Mouse (Mus musculus) adrenal gland (tissue): ENCODE measurements around the gene Chat.

Source experiments
- intact Hi-C: fragments of 180-260 bp; cut with DNase I; formaldehyde crosslinking; loops from one replicate; pipeline ENCODE4 v1.15.1; 2025
- long read RNA-seq, 2 experiments: library from polyadenylated mRNA; unstranded; transcript quantifications; one replicate each; pipeline ENCODE4 v2.0.0; 2020; ENCODE audit warnings: borderline replicate concordance in 1 of 2; ENCODE audit not compliant: insufficient replicate concordance in 1 of 2

Gene Chat
- long read RNA-seq, experiment 1, result 0 reads
- long read RNA-seq, experiment 2, result 0 reads

DNA sequence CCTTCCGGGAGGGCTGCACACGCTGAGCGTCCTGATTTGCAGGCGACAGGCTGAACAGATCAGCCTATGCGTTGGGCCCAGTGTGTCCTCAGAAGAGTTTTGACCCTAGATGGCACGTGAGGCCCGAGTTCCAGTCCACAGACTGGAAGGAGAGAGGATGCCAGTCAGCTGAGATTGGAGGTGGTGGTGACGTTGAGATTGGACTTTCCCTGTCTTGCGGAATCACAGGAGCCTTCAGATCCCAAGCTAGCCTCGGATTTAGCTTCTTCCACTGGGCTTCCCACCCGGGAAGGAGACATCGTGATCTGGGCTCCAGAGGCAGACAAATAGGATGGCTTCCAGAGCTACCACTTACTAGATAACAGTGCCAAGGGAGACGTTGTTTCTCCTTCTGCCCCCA, at the start of gene Chat:
TSS of gene Chat (minus strand) at position 101 of the 400 bp plus-strand sequence.
- intact Hi-C loops, result no loop called here

DNA sequence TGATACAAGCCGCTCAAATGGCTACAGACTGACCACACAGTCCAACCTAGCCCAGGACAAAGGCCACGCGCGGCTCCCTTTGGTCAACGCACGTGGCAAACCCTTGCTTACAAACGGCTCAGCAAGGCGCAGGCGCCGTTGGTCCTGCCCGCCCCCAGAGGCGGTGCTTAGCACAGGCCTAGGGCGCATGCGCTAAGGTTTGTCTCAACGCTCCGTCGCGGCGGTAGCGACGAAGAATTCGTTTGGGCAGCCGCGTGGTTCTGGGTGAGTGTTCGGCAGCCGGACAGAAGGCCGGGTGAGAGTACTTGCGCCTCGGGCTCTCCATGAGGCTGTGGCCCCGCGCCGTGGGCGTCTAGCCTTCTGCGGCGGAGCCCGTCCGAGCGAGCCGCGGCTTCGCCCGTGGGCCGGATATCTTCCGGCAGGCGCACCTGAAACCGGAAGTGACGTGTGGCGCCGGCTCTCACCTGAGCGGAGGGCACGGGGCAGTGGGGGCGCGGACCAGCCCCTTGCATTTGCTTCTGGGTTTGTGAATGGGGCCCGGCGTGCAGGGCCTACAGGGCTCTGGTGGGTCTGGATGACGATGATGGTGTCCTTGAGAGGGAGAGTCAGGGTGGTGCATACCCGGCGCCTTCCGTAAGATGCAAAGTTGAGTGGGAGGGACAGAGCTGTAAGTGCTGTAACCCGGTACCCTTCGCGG, 47.7 kb upstream of the Chat start, which contains the start of gene Ercc6:
TSS of gene Ercc6 (plus strand) at position 186 of the 697 bp plus-strand sequence.
- intact Hi-C loops, result no loop called here

DNA sequence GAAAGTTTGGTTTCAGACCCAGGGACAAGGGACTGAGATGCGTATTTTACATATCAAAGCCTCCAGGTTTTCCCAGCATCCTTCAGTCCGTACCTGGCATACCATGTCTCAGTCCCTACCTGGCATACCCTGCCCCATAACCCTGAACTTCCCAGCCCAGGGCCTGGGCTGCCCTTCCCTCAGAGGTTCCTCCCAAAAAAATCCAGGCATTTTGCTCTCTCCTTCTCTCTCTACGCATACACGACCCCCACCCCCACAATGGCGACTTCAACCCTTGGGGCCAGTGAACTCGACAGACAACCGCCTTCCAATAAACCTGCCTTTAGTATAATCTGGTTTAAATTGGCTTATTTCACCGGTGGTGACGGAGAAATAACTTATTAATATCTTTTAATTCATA, 47.1 kb upstream of the Chat start:
- intact Hi-C loops, result no loop called here

DNA sequence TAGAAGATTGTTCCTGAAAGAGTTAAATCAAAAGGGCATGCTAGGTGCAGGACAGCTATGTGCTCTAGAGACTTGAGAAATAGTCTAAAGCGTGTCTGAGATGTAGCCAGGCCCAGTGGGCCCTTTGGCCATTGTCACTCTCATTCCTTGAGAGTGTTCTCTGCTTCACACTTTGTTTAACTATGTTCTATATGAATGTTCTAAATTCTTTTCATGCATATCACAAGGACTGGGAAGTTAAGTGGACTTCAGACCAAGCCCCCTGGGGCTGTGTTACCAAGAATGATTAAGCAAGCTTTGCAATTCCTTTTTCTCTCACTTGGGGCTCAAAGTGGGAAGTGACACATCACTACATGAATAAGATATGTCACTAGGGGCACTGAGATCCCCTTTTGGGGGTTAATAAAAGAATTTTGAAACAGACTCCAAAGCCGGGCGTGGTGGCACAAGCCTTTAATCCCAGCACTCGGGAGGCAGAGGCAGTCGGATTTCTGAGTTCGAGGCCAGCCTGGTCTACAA, 43.7 kb upstream of the Chat start:
- intact Hi-C loops, result no loop called here

DNA sequence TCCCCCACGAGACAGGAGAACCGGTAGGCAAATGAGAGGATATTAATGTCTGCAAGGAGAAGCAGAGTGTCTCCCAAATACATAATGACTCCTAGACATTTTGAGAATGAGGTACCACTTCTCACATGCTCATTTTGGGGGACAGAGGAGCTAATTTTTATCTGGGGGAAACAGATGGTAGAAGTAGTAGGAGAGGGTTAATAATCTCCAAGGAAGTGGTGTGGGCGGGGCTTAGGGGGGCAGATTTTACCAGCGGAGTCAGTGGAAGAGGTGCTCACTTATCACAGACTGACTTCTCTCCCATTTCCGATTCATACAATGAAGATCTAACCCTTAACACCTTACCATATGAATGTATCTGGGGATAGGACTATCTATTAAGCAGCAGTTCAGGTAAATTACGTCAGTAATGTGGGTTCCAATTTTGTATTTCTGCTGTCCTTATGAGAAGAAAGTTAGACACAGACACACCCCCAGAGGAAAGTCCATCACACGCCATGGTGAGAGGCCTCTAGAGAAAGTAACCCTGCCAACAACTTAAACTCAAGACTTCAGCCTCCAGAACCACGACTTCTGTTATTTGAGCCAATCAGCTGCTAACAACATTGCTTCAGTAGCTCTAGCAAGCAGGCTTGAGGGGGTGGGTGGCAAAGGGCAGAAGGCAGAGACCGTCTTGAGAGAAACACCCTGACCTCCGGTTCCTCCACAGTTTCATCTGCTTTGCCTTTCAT, 42.5 kb upstream of the Chat start:
- intact Hi-C loops, result no loop called here

DNA sequence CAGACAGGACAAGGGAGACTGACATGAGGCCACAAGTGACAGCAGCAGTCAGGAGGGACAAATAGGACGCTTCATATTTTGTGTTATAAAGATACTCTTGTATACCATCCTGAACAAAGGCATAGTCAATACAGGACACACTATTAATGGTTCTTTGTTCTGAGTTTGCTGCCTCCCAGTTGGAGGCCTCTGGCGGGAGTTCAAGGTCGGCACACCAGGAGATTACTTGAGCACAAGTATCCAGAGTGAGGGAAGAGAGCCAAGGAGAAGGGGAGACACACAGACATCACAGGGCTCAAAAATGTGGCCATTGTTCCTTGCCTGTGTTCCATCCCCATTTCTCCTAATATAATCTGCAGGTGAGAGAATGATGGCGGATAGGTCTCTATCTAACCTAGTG, 41.4 kb upstream of the Chat start:
- intact Hi-C loops, result no loop called here

DNA sequence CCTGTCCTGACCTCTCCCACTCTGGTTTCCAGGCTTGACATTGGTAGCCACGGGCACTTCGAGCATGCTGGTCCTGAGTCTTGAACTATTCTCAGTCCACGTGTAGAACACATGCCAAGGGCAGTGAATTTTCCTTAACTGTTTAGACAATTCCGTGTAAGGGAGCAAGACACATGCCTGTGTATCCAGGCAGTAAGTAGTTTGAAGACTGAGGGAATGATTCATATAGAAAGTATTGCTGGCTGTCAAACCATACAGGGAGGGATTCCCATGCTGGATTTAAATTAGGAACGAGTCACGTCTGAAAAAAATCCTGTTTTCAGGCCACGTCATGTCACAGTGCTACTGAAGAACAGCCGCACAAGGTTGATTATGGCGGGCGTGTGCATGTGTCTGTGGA, 40.5 kb upstream of the Chat start:
- intact Hi-C loops, result no loop called here

DNA sequence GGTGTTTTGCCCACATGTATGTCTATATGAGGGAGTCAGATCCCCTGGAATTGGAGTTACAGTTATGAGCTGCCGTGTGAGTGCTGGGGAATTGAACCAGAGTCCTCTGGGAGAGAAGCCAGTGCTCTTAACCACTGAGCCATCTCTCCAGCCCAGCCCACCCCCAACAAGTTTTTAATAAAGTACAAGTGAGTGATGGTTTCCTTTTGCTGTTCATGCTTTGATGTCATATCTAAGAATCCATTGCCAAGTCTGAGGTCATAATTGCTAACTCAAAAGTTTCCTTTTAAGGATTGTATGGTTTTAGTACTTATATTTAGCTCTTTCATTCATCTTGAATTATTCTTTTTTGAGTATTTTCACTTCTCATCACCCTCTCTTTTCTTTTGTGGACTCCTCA, 38.1 kb upstream of the Chat start:
- intact Hi-C loops, result no loop called here

DNA sequence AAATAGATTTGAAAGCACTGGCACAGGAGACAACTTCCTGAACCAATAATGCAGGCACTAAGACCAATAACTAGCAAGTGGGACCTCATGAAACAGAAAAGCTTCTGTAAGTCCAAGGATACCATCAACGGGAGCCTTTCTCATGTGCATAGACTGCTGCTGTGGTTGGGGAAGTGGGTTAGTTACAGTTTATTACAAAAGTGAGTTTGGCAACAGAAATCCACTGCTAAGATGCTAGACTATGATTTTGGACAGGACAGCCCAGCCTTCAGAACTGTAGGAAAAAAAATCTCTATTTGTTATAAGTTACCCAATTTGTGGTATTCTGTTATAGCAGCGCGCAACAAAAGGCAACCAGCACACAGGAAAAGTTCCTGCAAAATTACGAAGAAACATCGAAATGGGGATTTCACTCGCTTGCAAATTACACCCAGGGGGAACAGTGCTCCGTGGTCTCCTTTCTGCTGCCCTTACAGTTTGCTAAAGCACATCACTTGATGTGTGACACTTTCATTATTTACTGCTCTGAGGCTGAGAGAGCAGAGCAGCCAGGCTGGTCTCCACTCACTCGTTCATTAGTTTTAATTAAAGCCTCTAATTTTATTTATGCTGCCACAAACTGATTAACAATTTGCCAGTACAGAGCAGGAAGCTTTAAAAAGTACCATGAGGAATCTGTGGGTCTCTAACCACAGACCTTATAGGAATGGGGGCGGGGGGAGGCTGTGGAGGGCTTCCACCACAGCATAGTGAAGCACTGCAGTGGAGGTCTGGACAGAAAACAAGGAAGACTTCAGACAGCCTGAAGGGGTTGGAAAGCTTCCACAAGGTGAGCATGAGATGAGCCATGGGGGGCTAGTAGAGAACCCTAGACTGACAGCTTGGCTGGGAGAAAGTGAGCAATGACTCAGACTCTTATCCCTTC, 37.2 kb upstream of the Chat start:
- intact Hi-C loops, result no loop called here

DNA sequence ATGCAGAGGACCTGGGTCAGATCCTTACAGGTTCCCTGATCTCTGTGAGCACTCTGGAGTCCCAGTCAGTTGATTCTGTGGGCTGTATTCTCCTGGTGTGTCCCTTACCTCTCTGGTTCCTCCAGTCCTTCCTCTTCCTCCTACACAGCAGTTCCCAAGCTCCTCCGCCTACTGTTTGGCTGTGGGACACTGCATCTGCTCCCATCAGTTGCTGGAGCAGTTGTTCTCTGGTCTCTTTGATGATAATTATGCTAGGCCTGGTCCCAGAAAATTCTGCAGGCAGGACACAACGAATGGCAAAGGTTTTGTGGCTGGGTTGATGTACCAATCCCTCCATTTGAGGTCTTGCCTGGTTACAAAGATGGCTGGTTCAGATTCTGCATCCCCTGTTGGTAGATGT, 35.5 kb upstream of the Chat start:
- intact Hi-C loops, result no loop called here

DNA sequence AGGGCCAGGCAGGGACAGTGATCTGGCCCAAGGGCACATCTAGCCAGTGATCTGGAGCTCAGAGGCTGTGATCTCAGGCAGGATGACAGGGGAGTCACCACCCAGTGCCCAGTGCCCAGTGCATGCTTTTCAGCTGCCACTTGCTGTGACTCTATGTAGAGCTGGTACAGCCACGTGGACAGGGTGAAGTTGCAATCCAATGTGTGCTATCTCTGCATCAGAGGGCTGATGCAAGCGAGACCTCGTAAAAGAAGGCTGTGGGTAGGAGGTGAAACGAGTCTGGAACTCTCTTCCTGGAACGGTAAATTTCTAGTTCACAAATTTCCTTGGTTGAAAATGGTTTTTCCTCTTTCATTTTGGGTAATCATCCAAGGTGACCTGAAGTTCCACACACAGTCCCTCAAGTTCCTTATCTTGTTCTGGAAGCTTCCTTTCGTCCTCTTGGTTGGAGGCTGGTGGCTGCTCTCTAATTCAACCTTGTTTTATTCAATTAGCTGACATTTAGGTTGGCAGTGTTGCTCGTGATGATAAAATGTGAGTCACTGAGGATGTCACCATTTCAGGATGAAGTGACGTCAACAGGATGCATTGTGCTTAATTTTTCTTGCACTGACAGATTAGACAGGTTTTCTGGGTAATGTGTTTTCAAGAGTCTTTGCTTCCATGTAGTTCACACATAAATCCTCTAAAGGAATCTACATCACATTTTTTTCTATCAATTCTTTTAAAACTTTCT, 30.5 kb upstream of the Chat start:
- intact Hi-C loops, result no loop called here

DNA sequence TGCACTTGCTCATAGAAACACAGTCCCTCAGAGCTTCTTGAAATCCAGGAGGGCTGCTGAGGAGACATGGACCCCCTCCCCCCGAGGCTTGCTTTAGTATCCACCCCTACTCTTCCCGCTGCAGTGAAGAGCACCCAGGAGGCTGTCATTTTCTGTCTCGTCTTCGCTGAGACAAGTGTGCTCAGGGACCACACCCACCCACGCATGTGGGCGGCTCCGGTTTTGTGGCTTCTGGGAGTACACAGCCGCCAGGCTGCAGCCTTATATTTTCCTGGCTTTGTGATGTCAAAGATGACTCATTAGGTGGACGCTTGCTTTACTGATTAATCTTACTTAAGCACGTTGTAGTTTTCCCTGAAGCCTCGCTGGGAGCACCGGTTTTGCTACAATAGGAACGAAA, 26.7 kb upstream of the Chat start:
- intact Hi-C loops, result no loop called here

DNA sequence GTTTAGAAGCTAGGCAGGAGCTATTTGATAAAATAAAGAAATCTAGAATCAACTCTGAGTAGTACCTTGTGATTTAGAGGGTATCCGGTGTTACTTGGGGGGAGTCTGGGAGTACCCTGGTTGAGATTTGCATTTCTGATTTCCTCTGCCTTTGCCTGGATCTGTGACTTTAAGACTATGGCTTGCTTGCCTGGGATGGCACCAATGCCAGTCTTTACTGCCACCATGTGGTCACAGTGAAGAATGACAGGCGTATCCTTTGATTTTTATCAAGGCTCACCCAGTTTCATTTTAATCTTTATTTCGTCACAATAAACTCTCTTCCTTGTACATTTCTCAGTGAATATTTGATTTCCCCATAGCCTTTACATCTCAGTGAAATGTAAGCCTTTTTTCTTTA, 16.3 kb upstream of the Chat start:
- intact Hi-C loops, result no loop called here

DNA sequence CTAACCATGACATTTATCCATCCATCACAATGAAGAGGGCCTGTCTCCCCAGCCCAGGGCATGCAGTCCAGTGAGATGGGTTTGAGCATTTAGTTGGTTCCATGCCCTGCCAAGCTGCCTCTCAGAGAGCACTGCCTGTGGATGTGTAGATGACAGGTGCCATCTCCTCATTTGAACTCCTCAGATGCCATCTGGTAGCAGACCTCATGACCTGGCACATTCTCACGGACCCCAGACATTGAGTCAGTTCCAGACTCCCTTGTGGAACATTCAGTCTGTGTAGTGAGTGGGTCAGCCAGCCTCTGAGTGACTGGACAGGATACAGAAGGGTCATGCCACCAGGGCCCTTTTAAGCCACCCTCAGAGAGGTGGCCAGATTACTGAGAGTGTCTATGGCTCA, 11.8 kb upstream of the Chat start:
- intact Hi-C loops, result no loop called here

DNA sequence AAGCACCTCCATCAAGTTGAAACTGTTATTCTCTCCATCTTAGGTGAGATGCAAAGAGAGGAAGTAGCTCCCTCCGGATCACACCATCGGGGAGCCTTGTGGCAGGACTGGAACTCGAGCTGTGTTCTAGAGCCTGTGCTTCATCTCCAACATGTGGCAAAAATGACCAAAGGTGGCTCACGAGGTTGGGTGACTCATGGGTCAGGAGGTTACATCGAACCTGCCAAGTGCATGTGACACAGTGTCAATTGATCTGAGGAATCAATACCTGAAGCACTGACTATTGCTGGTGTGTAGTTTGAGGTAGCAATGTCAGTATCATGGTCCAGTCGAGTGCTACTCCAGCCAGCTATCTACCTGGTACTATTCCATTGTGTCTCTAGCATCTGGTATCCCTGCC, 10.8 kb upstream of the Chat start:
- intact Hi-C loops, result no loop called here

DNA sequence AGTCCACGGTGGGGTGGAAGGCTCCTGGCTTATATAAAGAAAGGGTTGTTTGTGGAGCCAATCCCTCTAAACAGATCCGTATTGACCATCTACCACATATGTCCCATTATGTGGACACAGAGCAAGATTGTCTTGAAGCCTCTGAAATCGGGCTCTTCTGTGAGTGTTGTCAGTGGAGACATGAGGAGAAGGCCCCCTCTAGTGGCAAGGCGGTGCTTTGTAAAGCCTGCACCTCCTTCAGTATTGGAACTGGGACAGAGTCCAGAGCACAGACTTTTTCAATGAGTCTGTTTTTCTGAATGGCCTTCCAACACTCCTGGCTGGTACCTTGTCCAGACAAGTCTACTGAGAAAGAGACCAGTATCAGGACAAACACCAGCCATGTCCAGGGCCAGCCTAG, 7.2 kb upstream of the Chat start:
- intact Hi-C loops, result loop anchor here (5.0 kb wide), 2 partner anchors 161 to 241 kb away; no protein-coding TSS in a partner anchor

DNA sequence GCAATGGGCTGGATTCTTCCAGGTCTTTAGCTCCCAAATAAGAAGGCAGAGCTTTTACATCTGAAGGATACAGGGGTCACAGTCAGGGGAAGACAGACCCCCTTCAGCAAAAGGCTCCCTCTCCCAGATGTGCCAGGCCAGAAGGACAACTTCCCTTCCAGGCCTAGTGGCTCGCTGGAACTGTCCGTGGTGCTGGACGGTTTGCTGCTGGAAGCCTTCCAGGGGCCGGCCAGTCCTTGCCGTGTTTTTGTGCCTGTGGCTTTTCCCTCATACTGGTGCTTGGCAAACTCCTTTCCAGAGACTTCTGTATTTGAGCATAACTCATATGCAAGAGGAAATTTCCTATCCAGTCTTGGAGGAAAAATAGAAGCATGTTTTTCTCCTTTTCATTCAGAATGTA, 1.8 kb upstream of the Chat start:
- intact Hi-C loops, result no loop called here

DNA sequence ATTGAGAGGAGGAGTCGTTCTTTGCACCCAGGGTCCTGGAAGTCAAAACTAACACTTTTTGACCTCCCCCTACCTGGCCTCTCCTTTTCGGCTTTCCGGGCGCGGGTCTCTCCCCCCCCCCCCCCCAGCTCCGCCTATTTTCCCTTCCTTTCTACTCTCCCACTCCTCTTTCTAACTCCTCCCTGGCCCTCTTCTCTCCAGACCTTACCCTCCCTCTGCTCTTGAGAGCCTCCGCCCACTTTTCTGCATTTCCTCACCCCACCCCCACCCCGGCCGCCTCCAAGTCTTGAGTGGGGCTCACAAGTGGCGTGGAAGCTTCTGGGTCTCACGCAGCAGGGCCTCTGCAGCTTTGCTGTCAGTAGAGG, 301 bp downstream of the Chat start:
- intact Hi-C loops, result no loop called here

DNA sequence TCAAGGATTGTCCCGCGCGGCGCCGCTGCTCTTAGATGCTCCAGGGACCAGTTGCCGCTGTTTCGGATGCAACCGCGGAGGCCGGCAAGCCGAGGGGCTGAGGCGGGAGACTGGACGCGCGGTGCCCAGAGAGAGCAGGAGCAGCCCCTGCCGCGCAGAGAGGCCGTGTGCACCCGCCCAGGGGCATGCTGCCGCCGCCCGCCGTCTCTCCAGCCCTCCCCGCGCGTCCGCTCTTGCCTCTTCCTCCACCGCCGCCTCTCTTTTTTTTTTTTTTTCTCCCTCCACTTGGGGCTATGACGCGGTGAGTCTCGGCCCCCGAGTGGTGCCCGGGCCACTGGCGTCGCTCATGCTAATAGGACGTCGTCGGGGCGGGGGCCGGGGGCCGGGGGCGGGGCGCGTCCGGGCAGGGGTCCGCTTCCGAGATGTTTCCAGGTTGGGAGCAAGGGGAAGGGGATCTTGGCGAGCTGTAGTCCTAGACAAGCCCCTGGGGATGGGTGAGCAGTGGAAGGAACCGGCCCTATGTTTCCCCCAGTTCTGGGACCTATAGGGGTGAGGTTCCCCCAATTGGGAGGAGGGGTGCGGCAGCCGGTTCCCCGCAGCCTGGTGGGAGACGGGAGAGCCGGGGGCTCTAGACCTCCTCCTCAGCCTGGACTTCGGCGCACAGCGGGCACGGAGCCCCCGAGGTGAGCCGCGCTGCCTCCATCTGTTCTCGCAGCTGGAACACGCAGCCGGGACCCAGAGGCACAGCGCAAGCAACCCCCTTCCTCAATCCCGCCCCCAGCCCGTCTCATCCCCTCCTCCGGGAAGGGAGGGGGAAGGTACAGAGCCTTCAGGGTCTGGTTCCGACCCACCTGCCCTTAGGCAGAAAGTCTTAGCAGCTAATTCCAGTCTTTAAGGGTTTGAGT, 936 bp downstream of the Chat start, which contains the start of gene Slc18a3:
TSS of gene Slc18a3 (minus strand) at position 250 of the 905 bp plus-strand sequence.
- intact Hi-C loops, result no loop called here
